Mouse (Mus musculus) spleen, adult 2 months (tissue): ENCODE results near the gene Agbl4. TPM values are rescaled to one million over a fixed set of nuclear protein-coding genes. Genes with fewer than 3 reads are reported as not detected.
"Not testable (repeated sequence)": the region's sequence is repeated elsewhere in the genome, so short reads cannot be mapped to it uniquely, and the experiment has no call there.

Experiments
- DNase-seq, 2 experiments: peaks; one replicate each; pipeline versions ENCODE4 v3.0.0 to v3.0.0-alpha.2; 2012 to 2021; ENCODE audit warnings: low spot score in 2 of 2, low read depth in 1 of 2
- H3K27ac ChIP-seq: fragments of 200-500 bp; 2 replicates; pipeline ENCODE4 v1.5.1; 2012; ENCODE audit warnings: low read length, inconsistent platforms; ENCODE audit not compliant: insufficient read depth
- H3K27me3 ChIP-seq: fragments of 200-500 bp; 2 replicates; pipeline ENCODE4 v1.6.1; 2012; ENCODE audit warnings: mild to moderate bottlenecking, moderate library complexity, low read length, inconsistent platforms; ENCODE audit not compliant: control insufficient read depth, insufficient read depth
- H3K36me3 ChIP-seq: fragments of 200-500 bp; 2 replicates; pipeline ENCODE4 v1.6.1; 2012; ENCODE audit warnings: mild to moderate bottlenecking, low read length, inconsistent platforms; ENCODE audit not compliant: control insufficient read depth, insufficient read depth
- H3K4me1 ChIP-seq: fragments of 200-500 bp; 2 replicates; pipeline ENCODE4 v1.6.1; 2011; ENCODE audit warnings: inconsistent platforms; ENCODE audit not compliant: control insufficient read depth, insufficient read depth, insufficient read length
- H3K4me3 ChIP-seq: fragments of 200-500 bp; 2 replicates; pipeline ENCODE4 v1.5.1; 2011; ENCODE audit warnings: mild to moderate bottlenecking, inconsistent platforms; ENCODE audit not compliant: insufficient read depth, insufficient read length; ENCODE audit errors: extremely low read depth
- CTCF ChIP-seq: fragments of 200-500 bp; IDR thresholded peaks from 2 replicates; pipeline ENCODE4 v1.5.1; 2011; ENCODE audit warnings: mild to moderate bottlenecking, inconsistent platforms; ENCODE audit not compliant: insufficient read depth, insufficient read length, insufficient replicate concordance; ENCODE audit errors: extremely low read depth
- POLR2A ChIP-seq: fragments of 200-500 bp; IDR thresholded peaks from 2 replicates; pipeline ENCODE4 v1.6.1; 2011; ENCODE audit warnings: low read depth, low read length, inconsistent platforms
- WGBS: fragments of 180-500 bp; shearing (Covaris S2); methylation state at CpG from one replicate; pipeline ENCODE4 v1.1.7; 2018; 5-methylcytosine and 5-hydroxymethylcytosine counted together
- polyA plus RNA-seq: library from polyadenylated mRNA; depleted of rRNA; stranded (reverse); fragments of >200 nt; gene quantifications from 2 replicates; pipeline ENCODE4 v1.2.3, GENCODE M21; 2012

Agbl4 gene
- polyA plus RNA-seq, 1 experiment: 0.18 TPM

DNA sequence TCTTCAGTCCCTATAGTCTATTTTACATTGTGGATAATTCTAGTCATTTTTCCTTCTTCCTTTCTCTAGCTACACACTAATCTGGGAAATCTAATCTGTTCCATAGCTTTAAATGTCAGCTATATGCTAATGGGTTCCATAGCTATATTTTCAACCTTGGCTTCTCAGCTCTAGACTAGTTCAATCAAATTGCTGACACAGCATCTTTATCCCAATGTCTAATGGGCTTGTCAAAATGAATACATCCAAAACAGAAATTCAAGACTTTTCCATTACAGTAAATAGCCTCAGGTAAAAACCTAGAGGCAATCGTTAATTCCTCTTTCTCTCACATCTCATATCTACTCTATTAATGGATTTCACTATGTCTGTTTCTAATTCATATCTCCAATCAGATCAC lies 750.3 kb downstream of the Agbl4 start:
- 89% methylated on average over 1 of the region's 1 CpGs for WGBS

DNA sequence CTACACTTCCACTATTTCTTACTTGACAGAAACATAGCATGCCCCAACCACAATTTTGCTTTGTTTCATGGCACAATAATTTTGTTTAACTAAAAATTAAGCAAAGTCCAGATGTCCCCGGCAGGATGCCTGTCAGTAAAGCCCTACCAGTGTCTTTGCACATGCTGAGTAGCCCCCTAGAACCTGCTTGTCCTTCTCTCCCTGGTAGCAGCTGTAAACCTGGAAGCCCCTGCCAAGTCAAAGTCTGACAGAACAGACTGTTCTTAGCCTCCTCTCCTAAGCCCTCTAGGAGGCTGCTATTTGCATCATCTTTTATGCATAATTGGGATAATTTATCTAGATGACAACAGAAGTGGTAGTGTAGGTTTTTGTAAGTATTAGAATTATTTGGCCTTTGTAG lies 758.4 kb downstream of the Agbl4 start:
- no peak for DNase-seq
- Histone ChIP-seq H3K27me3 (no peaks in the 10 kb centered on the region), H3K4me1 (no peaks in the 10 kb centered on the region), H3K36me3 (no peaks in the 10 kb centered on the region), H3K4me3 (no peak overlapping the region), H3K27ac (no peak overlapping the region)
- no peak for TF ChIP-seq POLR2A
- no peak for TF ChIP-seq CTCF
- 71% methylated on average over 1 of the region's 1 CpGs for WGBS

More for the DNA sequence above, 750.3 kb downstream of the Agbl4 start:
- Histone ChIP-seq H3K36me3 (no peaks in the 10 kb centered on the region), H3K27ac (no peak overlapping the region), H3K4me3 (no peak overlapping the region), H3K27me3 (no peaks in the 10 kb centered on the region), H3K4me1 (no peaks in the 10 kb centered on the region)
- TF ChIP-seq POLR2A (no peak), CTCF (no peak)
- no peak for DNase-seq

DNA sequence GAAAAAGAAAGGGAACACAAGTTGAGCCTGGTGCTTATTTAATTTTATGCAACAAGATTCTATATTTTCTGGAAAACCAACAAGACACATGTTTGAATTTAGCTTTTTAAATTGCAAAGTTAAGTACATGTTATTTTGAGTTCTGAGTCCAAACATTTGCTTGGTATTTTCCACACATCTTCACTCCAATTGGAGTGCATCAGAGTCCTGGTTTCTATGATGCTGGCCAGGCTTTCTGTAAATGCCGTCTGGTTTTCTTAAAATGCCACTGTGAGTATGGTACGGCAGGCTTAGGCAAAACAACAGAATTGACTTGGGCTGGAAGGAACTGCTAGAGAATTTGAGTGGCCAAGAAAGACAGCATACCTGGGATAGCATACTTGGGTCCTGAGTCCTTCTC lies 784.0 kb downstream of the Agbl4 start:
- no peak overlapping the region for H3K27ac ChIP-seq
- no peaks in the 10 kb centered on the region for H3K4me1 ChIP-seq
- TF ChIP-seq CTCF (no peak), POLR2A (no peak)
- DNase-seq: no peak
- H3K4me3 ChIP-seq: no peak overlapping the region
- 90% methylated on average over 2 of the region's 2 CpGs for WGBS
- H3K36me3 ChIP-seq: no peaks in the 10 kb centered on the region
- H3K27me3 ChIP-seq: no peaks in the 10 kb centered on the region

DNA sequence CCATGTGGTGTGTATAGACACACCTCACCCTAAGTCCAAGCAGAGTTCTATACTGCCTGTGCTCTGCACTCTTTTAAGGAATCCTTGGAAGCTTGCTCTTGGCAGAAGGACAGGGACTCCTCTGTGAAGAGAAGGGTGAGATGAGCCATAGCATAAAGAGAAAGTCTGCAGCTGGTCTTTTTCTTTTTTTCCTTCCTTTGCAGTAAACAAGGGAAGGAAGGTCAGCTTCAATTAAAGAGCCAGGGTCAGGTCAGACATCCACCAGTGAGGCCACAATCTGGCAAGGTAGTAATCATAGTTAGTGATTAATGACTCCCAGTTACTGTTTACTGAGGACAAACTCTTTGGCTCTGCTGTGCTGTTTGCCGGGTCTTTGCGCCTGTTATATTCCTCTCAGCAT lies 802.6 kb downstream of the Agbl4 start:
- no peak overlapping the region for H3K27ac ChIP-seq
- no peaks in the 10 kb centered on the region for H3K36me3 ChIP-seq
- TF ChIP-seq CTCF (no peak), POLR2A (no peak)
- H3K4me3 ChIP-seq: no peak overlapping the region
- no peaks in the 10 kb centered on the region for H3K4me1 ChIP-seq
- no peak for DNase-seq
- no peaks in the 10 kb centered on the region for H3K27me3 ChIP-seq
- 67% methylated on average over 2 of the region's 2 CpGs for WGBS

DNA sequence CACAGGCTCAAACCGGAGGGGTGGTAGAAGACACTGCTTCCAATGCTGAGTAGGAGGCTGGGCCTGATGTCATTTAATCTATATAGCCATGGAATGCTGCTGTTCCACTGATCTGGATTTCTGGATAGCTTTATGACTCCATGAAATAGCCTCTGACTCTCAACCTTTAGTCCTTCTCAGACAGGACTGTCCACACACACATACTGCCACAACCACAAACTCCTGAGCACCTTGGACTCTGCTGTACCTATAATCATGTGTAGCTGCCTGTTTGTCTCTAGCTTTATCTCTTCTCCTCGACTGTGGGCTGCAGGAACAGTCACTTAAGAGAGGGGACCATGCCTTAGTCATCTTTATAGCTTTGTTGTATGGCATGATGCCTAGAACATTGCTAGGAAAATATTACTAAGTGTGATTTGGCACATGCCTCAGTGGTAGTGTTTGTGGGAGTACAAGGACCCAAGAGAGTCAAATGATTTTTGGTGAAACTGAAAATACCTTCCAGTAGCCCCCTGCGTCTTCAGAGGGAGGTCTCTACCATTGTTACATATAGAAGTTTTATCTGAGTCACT lies 817.8 kb downstream of the Agbl4 start:
- H3K27me3 ChIP-seq: no peaks in the 10 kb centered on the region
- TF ChIP-seq POLR2A (no peak), CTCF (no peak)
- H3K4me3 ChIP-seq: no peak overlapping the region
- no peak overlapping the region for H3K27ac ChIP-seq
- no peaks in the 10 kb centered on the region for H3K36me3 ChIP-seq
- DNase-seq: no peak
- H3K4me1 ChIP-seq: no peaks in the 10 kb centered on the region
- 60% methylated on average over 3 of the region's 3 CpGs for WGBS

DNA sequence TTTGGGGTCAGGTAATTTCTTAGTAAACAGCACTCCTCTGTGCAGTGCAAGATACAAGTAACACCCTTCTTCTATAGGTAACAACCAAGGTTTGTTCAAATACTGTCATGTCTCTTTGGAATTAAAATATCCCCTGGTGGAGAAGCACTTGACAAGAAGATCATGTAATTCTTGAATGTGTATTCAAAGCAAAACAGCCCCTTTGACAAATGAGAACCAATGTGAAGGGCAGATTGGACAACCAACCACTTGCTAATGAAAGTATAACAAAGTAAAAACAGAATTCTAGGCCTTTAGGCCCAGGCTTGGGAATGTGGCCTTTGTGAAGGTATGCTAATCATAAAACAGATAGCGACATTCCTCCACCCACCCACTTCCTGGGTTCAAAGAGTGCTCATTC lies 821.6 kb downstream of the Agbl4 start:
- WGBS: 64% methylated on average over 1 of the region's 1 CpGs
- not testable (repeated sequence) for H3K27ac ChIP-seq, DNase-seq, H3K36me3 ChIP-seq, H3K27me3 ChIP-seq, H3K4me3 ChIP-seq, H3K4me1 ChIP-seq

DNA sequence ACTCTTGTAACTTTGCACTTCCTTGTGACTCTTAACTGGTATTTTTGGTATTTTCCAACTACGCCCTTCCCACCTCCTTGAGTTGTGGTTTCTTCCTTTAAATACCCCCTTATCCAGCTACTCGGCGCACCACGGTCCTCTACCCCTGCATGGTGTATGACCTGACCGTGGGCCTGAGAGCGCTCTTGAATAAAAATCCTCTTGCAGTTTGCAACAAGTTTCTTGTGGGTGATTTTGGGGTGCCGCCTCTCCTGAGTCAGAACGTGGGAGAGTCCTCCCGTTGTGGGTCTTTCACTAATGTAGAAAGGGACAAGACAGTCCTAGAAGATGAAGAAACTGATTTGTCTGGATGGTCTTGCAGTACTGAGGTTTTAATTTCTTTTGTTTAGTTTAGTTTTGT lies 822.1 kb downstream of the Agbl4 start:
- not testable (repeated sequence) for H3K36me3 ChIP-seq, H3K4me3 ChIP-seq, DNase-seq, H3K4me1 ChIP-seq, H3K27me3 ChIP-seq, H3K27ac ChIP-seq
- 92% methylated on average over 9 of the region's 9 CpGs for WGBS
